Mouse (Mus musculus): ENCODE data around the gene Retn. TPM values are rescaled to one million over a fixed set of nuclear protein-coding genes. Genes with fewer than 3 reads are reported as not detected.

Retn gene
- polyA plus RNA-seq, 1 experiment from 2014 or later: 0.16 TPM

DNA sequence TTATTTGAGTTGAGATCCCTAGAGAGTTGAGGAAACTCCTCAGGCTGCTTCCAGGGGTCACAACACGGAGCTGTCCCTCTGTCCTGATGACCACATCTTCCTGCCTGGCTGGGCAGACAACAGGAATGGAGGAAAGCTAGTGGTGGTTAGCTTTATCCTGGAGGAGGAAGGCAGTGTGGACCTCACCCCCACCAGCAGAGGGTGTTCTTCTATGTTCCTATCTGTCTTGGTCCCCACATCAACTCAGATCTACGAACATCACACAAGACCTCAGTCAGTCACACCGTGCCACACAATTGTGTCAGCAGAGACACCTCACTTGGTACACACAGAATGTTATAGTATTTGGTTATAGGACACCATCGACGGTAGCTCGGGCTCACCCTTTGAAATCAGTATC, 32.0 kb downstream of the Retn start:
- H3K36me3 ChIP-seq: peaks cover 9% of the 10 kb centered on the region
- no peak overlapping the region for H3K27ac ChIP-seq
- no peak overlapping the region for H3K4me2 ChIP-seq
- no peak overlapping the region for H3K9ac ChIP-seq
- H3K27me3 ChIP-seq: 0 out of 2 replicates have a peak, but pooled peaks cover 3% of the 10 kb centered on the region
- no peaks in the 10 kb centered on the region for H3K9me3 ChIP-seq
- ATAC-seq (ENCODE audit: low FRiP score): no peak
- WGBS: 79% methylated on average over 6 of the region's 6 CpGs
- no peak overlapping the region for H3K4me3 ChIP-seq
- no peaks in the 10 kb centered on the region for H3K4me1 ChIP-seq (replicated peaks)

DNA sequence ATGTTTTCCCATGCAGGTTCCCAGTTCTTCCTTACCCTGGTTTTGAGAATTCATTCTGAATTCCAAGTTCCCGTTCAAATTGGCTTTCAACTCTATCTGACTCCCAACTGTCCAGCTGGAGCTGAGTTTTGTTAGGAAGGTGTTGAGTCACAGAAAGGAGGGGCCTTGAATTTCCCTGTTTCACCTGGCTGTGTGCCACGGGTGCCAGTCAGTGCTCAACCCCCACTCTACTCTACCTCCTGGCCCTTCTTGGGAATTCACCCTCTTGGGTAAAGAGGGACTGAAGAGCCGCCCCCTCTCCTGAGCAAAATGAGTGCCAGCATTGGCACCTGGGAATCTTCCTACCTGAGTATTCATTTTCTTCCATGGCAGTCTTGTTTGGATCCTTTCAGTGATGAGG, 35.2 kb downstream of the Retn start:
- Histone ChIP-seq H3K4me3 (no peak overlapping the region), H3K9ac (no peak overlapping the region)
- WGBS: 77% methylated on average over 3 of the region's 3 CpGs

GRCm38 (mm10) chr8:3694121-3694520, 38.6 kb downstream of the Retn start, which contains the start of gene Fcer2a:
Gene Fcer2a, minus strand, starts transcription at chr8:3694175.
- 86% methylated on average over 3 of the region's 3 CpGs for whole genome bisulfite sequencing
- H3K4me1 ChIP-seq (replicated peaks): no peaks in the 10 kb centered on the region
- ATAC-seq (ENCODE audit: low FRiP score): no peak
- 0 out of 2 replicates have a peak, but pooled peaks cover 3% of the 10 kb centered on the region for H3K27me3 ChIP-seq
- no peak within 1 kb of the TSS for H3K27ac ChIP-seq
- no peaks in the 10 kb centered on the region for H3K9me3 ChIP-seq
- no peak within 1 kb of the TSS for H3K4me2 ChIP-seq
- no peaks in the 10 kb centered on the region for H3K36me3 ChIP-seq
- H3K9ac ChIP-seq: no peak within 1 kb of the TSS
- H3K4me3 ChIP-seq: no peak within 1 kb of the TSS

More for the DNA sequence above, 35.2 kb downstream of the Retn start:
- 0 out of 2 replicates have a peak, but pooled peaks cover 3% of the 10 kb centered on the region for H3K27me3 ChIP-seq
- no peak overlapping the region for H3K4me2 ChIP-seq
- no peaks in the 10 kb centered on the region for H3K36me3 ChIP-seq
- no peaks in the 10 kb centered on the region for H3K9me3 ChIP-seq
- no peak overlapping the region for H3K27ac ChIP-seq
- ATAC-seq (ENCODE audit: low FRiP score): no peak
- H3K4me1 ChIP-seq (replicated peaks): no peaks in the 10 kb centered on the region

- H3K9me3 ChIP-seq: no peaks in the 10 kb centered on the region
- H3K4me3 ChIP-seq: no peak overlapping the region
- no peak overlapping the region for H3K27ac ChIP-seq
- 93% methylated on average over 1 of the region's 1 CpGs for WGBS
- ATAC-seq (ENCODE audit: low FRiP score): no peak
- H3K27me3 ChIP-seq: no peaks in the 10 kb centered on the region
- H3K4me2 ChIP-seq: no peak overlapping the region
- no peak overlapping the region for H3K9ac ChIP-seq
- H3K4me1 ChIP-seq (replicated peaks): no peaks in the 10 kb centered on the region
- H3K36me3 ChIP-seq: no peaks in the 10 kb centered on the region
Measured at GRCm38 (mm10) chr8:3701491-3701890, 45.9 kb downstream of the Retn start.

DNA sequence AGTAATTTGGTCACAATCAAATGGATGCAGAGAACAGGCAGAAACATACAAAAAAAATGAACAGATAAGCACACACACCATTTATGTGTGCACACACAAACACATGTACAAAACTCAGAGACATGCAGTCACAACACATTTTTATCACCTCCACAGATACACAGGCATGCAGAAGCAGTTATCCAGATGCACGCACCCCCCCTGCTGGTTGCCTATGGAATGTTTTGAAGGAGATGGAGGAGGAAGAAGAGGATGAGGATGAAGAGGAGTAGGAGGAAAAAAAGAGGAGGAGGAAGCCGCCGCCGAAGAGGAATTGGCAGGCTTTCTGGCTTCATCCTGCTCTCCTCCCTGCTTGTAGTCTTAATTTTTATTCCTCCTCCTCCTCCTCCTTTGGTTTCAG, 50.1 kb downstream of the Retn start:
- no peak overlapping the region for H3K27ac ChIP-seq
- H3K9me3 ChIP-seq: no peaks in the 10 kb centered on the region
- H3K4me3 ChIP-seq: no peak overlapping the region
- 61% methylated on average over 4 of the region's 4 CpGs for WGBS
- no peak for ATAC-seq (ENCODE audit: low FRiP score)
- no peak overlapping the region for H3K4me2 ChIP-seq
- no peaks in the 10 kb centered on the region for H3K27me3 ChIP-seq
- H3K4me1 ChIP-seq (replicated peaks): no peaks in the 10 kb centered on the region
- H3K36me3 ChIP-seq: no peaks in the 10 kb centered on the region
- H3K9ac ChIP-seq: no peak overlapping the region

- Histone ChIP-seq H3K4me2 (no peak overlapping the region), H3K36me3 (no peaks in the 10 kb centered on the region), H3K4me1 (replicated peaks) (no peaks in the 10 kb centered on the region), H3K27me3 (no peaks in the 10 kb centered on the region), H3K9ac (no peak overlapping the region), H3K9me3 (no peaks in the 10 kb centered on the region), H3K27ac (no peak overlapping the region), H3K4me3 (no peak overlapping the region)
- WGBS: 76% methylated on average over 7 of the region's 7 CpGs
- ATAC-seq (ENCODE audit: low FRiP score): no peak
Measured at GRCm38 (mm10) chr8:3707611-3708010, 52.0 kb downstream of the Retn start.

Other genes with a start within 250 kb of the Retn start
- gene Pex11g, start 188.1 kb upstream of the Retn start, polyA plus RNA-seq (2015; fragmentation: Nextera tagmentation; extraction: Ambion mirVana): 4.2 and 5.3 TPM in 2 replicates
- gene Tex45, start 184.9 kb upstream of the Retn start, polyA plus RNA-seq (2015; fragmentation: Nextera tagmentation; extraction: Ambion mirVana): 0.30 and 0.54 TPM in 2 replicates
- 77.4 and 79.9 TPM in 2 replicates for gene Zfp358, start 162.6 kb upstream of the Retn start, polyA plus RNA-seq (2015; fragmentation: Nextera tagmentation; extraction: Ambion mirVana)
- 90.1 and 92.0 TPM in 2 replicates for gene Mcoln1, start 155.3 kb upstream of the Retn start, polyA plus RNA-seq (2015; fragmentation: Nextera tagmentation; extraction: Ambion mirVana)
- 34.8 and 37.3 TPM in 2 replicates for gene Pnpla6, start 140.4 kb upstream of the Retn start, polyA plus RNA-seq (2015; fragmentation: Nextera tagmentation; extraction: Ambion mirVana)
- 0.36 and 0.62 TPM in 2 replicates for gene C330021F23Rik, start 87.8 kb upstream of the Retn start, polyA plus RNA-seq (2015; fragmentation: Nextera tagmentation; extraction: Ambion mirVana)
- 37.0 and 38.2 TPM in 2 replicates for gene Camsap3, start 68.5 kb upstream of the Retn start, polyA plus RNA-seq (2015; fragmentation: Nextera tagmentation; extraction: Ambion mirVana)
- 52.1 and 55.5 TPM in 2 replicates for gene Xab2, start 34.5 kb upstream of the Retn start, polyA plus RNA-seq (2015; fragmentation: Nextera tagmentation; extraction: Ambion mirVana)
- gene Pet100, start 34.2 kb upstream of the Retn start, polyA plus RNA-seq (2015; fragmentation: Nextera tagmentation; extraction: Ambion mirVana): 116 and 122 TPM in 2 replicates
- 0.23 and 0.45 TPM in 2 replicates for gene Pcp2, start 30.2 kb upstream of the Retn start, polyA plus RNA-seq (2015; fragmentation: Nextera tagmentation; extraction: Ambion mirVana)
- gene Stxbp2, start 24.8 kb upstream of the Retn start, polyA plus RNA-seq (2015; fragmentation: Nextera tagmentation; extraction: Ambion mirVana): 32.1 and 34.9 TPM in 2 replicates
- gene Mcemp1, start 10.0 kb downstream of the Retn start, polyA plus RNA-seq (2015; fragmentation: Nextera tagmentation; extraction: Ambion mirVana): 0.10 TPM in 1 of 2 replicates, not detected in the other
- 14.6 and 16.8 TPM in 2 replicates for gene Fcor, start 16.6 kb downstream of the Retn start, polyA plus RNA-seq (2015; fragmentation: Nextera tagmentation; extraction: Ambion mirVana)
- gene Trappc5, start 20.5 kb downstream of the Retn start, polyA plus RNA-seq (2015; fragmentation: Nextera tagmentation; extraction: Ambion mirVana): 53.4 and 57.9 TPM in 2 replicates
- gene Fcer2a, start 38.4 kb downstream of the Retn start, polyA plus RNA-seq (2015; fragmentation: Nextera tagmentation; extraction: Ambion mirVana): 0.36 and 0.51 TPM in 2 replicates
- not detected in 2 replicates for gene Clec4g, start 64.9 kb downstream of the Retn start, polyA plus RNA-seq (2015; fragmentation: Nextera tagmentation; extraction: Ambion mirVana)
- not detected in 2 replicates for gene Cd209a, start 93.2 kb downstream of the Retn start, polyA plus RNA-seq (2015; fragmentation: Nextera tagmentation; extraction: Ambion mirVana)
- gene Cd209e, start 198.5 kb downstream of the Retn start, polyA plus RNA-seq (2015; fragmentation: Nextera tagmentation; extraction: Ambion mirVana): not detected in 2 replicates
- not detected in 2 replicates for gene Cd209d, start 222.8 kb downstream of the Retn start, polyA plus RNA-seq (2015; fragmentation: Nextera tagmentation; extraction: Ambion mirVana)